Mouse (Mus musculus): ENCODE measurements at regions not wholly inside any gene's neighbourhood (a gene's known extent, or its start where the extent isn't known, plus 50 kb on each side); places are given as distances from the start of the nearest gene placed in this dataset.

GRCm38 (mm10) chr9:25408518-25408917 lies 72.8 kb upstream of the Eepd1 start:
- ATAC-seq (ENCODE audit: insufficient number of reproducible peaks, low FRiP score, low TSS enrichment, low read depth): no peak
- Histone ChIP-seq H3K36me3 (ENCODE audit: control insufficient read depth, insufficient read depth, low read length) (no peaks in the 10 kb centered on the region), H3K4me3 (ENCODE audit: low read depth, low read length) (no peak overlapping the region), H3K9ac (ENCODE audit: low read length) (no peak overlapping the region), H3K27me3 (ENCODE audit: control insufficient read depth, insufficient read depth, low read length) (no peaks in the 10 kb centered on the region), H3K4me1 (ENCODE audit: control insufficient read depth, insufficient read depth, low read length) (no peaks in the 10 kb centered on the region), H3K9me3 (ENCODE audit: control insufficient read depth, low read length) (no peaks in the 10 kb centered on the region), H3K27ac (replicated peaks; ENCODE audit: low read depth, low read length) (no peak overlapping the region), H3K4me2 (ENCODE audit: low read depth, severe bottlenecking) (no peak overlapping the region)
- no peak for DNase-seq (ENCODE audit: low spot score)
- 95% methylated on average over 3 of the region's 3 CpGs for WGBS

DNA sequence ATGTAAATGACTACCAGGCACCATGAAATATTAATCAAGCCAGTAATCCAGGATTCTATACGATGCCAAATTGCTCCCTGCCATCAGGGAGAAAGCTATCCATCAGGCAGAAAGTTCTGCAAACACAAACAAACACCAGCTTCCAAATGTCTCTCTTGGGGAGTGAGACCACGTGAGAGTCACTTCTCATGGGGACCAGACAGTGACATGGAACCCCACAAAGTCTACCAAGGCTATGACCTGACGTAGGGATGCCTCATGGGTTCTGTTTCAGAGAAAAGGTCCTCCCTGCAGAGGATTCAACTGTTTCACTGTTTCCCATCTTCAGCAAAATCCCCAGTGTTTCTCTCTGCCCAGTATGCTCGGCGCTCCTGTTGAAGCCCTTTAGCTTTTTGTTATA lies 71.6 kb upstream of the Eepd1 start:
- Histone ChIP-seq H3K4me1 (ENCODE audit: control insufficient read depth, insufficient read depth, low read length) (no peaks in the 10 kb centered on the region), H3K36me3 (ENCODE audit: control insufficient read depth, insufficient read depth, low read length) (no peaks in the 10 kb centered on the region), H3K27ac (replicated peaks; ENCODE audit: low read depth, low read length) (no peak overlapping the region), H3K9ac (ENCODE audit: low read length) (no peak overlapping the region), H3K9me3 (ENCODE audit: control insufficient read depth, low read length) (no peaks in the 10 kb centered on the region), H3K4me3 (ENCODE audit: low read depth, low read length) (no peak overlapping the region), H3K4me2 (ENCODE audit: low read depth, severe bottlenecking) (no peak overlapping the region), H3K27me3 (ENCODE audit: control insufficient read depth, insufficient read depth, low read length) (no peaks in the 10 kb centered on the region)
- ATAC-seq (ENCODE audit: insufficient number of reproducible peaks, low FRiP score, low TSS enrichment, low read depth): no peak
- 81% methylated on average over 5 of the region's 5 CpGs for WGBS
- DNase-seq (ENCODE audit: low spot score): no peak

DNA sequence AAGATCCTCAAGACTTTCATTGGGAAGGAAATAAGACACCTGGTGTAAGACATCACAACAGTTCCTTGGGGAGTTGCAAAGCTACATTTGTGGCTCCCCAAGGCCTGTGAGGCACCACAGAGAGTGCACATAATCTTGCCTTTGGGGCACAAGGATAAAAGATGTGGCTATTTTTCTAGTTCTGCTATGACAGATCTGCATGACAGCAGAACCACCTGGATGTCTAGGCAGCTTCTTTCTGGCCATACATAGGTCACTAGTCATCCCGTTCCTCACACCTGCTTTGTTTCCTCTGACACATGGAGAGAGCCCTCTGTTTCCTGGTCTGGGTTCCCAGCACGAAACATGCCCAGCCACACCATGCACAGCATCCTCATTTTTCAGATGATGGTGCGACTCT lies 67.5 kb upstream of the Eepd1 start:
- Histone ChIP-seq H3K4me2 (ENCODE audit: low read depth, severe bottlenecking) (no peak overlapping the region), H3K36me3 (ENCODE audit: control insufficient read depth, insufficient read depth, low read length) (no peaks in the 10 kb centered on the region), H3K4me3 (ENCODE audit: low read depth, low read length) (no peak overlapping the region), H3K9ac (ENCODE audit: low read length) (no peak overlapping the region), H3K27me3 (ENCODE audit: control insufficient read depth, insufficient read depth, low read length) (no peaks in the 10 kb centered on the region), H3K4me1 (ENCODE audit: control insufficient read depth, insufficient read depth, low read length) (no peaks in the 10 kb centered on the region), H3K9me3 (ENCODE audit: control insufficient read depth, low read length) (no peaks in the 10 kb centered on the region), H3K27ac (replicated peaks; ENCODE audit: low read depth, low read length) (no peak overlapping the region)
- WGBS: 88% methylated on average over 3 of the region's 3 CpGs
- ATAC-seq (ENCODE audit: insufficient number of reproducible peaks, low FRiP score, low TSS enrichment, low read depth) (no peak), DNase-seq (ENCODE audit: low spot score) (no peak)

DNA sequence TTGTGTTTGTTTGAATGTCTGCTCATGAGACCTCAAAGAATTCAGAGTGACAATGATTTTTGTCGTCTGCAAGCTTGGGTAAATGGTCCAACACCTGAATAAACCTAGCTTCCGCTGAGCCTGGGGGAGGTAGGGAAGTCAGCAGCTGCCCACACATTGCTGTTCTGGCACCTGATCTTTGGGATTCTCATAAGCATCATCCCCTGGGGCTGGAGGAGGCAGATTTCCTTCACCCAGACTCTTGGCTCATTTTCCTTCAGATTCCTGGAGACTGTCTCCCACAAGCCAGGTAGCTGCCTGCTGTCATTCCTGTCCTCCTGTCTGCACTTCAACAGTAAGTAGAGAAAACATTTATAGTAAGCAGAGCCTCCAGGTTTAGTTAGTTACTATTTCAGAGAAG lies 67.0 kb upstream of the Eepd1 start:
- Histone ChIP-seq H3K36me3 (ENCODE audit: control insufficient read depth, insufficient read depth, low read length) (no peaks in the 10 kb centered on the region), H3K4me1 (ENCODE audit: control insufficient read depth, insufficient read depth, low read length) (no peaks in the 10 kb centered on the region), H3K27ac (replicated peaks; ENCODE audit: low read depth, low read length) (no peak overlapping the region), H3K4me3 (ENCODE audit: low read depth, low read length) (no peak overlapping the region), H3K27me3 (ENCODE audit: control insufficient read depth, insufficient read depth, low read length) (no peaks in the 10 kb centered on the region), H3K9me3 (ENCODE audit: control insufficient read depth, low read length) (no peaks in the 10 kb centered on the region), H3K9ac (ENCODE audit: low read length) (no peak overlapping the region), H3K4me2 (ENCODE audit: low read depth, severe bottlenecking) (no peak overlapping the region)
- DNase-seq (ENCODE audit: low spot score) (no peak), ATAC-seq (ENCODE audit: insufficient number of reproducible peaks, low FRiP score, low TSS enrichment, low read depth) (no peak)
- WGBS: 88% methylated on average over 2 of the region's 2 CpGs

DNA sequence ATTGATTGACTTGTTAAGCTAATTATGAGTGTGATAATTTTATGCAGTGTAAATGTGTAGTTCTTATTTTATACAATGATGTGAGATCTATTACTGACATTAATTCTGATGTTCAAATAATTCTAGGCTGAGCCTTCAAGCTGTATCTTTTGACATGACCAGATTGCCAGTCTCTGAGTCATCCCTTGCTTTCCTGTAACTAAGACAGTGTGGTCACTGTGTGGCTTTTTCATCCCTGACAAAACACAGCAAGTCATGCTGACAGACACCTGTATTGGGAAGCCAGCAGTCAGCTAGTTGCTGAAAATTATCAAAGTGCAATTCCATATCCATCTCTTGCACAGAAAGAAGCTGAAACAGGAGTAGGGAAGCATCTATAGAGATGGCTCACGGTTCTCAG lies 54.4 kb upstream of the Eepd1 start:
- H3K27ac ChIP-seq (replicated peaks; ENCODE audit: low read depth, low read length): no peak overlapping the region
- ATAC-seq (ENCODE audit: insufficient number of reproducible peaks, low FRiP score, low TSS enrichment, low read depth) (no peak), DNase-seq (ENCODE audit: low spot score) (no peak)
- H3K9me3 ChIP-seq (ENCODE audit: control insufficient read depth, low read length): no peaks in the 10 kb centered on the region
- no peaks in the 10 kb centered on the region for H3K36me3 ChIP-seq (ENCODE audit: control insufficient read depth, insufficient read depth, low read length)
- no peaks in the 10 kb centered on the region for H3K4me1 ChIP-seq (ENCODE audit: control insufficient read depth, insufficient read depth, low read length)
- 87% methylated on average over 1 of the region's 1 CpGs for WGBS
- no peak overlapping the region for H3K4me3 ChIP-seq (ENCODE audit: low read depth, low read length)
- H3K4me2 ChIP-seq (ENCODE audit: low read depth, severe bottlenecking): no peak overlapping the region
- no peaks in the 10 kb centered on the region for H3K27me3 ChIP-seq (ENCODE audit: control insufficient read depth, insufficient read depth, low read length)
- H3K9ac ChIP-seq (ENCODE audit: low read length): no peak overlapping the region

- 84% methylated on average over 6 of the region's 6 CpGs for WGBS
- no peak overlapping the region for H3K9ac ChIP-seq (ENCODE audit: low read length)
- ATAC-seq (ENCODE audit: insufficient number of reproducible peaks, low FRiP score, low TSS enrichment, low read depth) (no peak), DNase-seq (ENCODE audit: low spot score) (no peak)
- no peaks in the 10 kb centered on the region for H3K4me1 ChIP-seq (ENCODE audit: control insufficient read depth, insufficient read depth, low read length)
- no peaks in the 10 kb centered on the region for H3K36me3 ChIP-seq (ENCODE audit: control insufficient read depth, insufficient read depth, low read length)
- no peak overlapping the region for H3K27ac ChIP-seq (replicated peaks; ENCODE audit: low read depth, low read length)
- H3K27me3 ChIP-seq (ENCODE audit: control insufficient read depth, insufficient read depth, low read length): no peaks in the 10 kb centered on the region
- no peaks in the 10 kb centered on the region for H3K9me3 ChIP-seq (ENCODE audit: control insufficient read depth, low read length)
- H3K4me2 ChIP-seq (ENCODE audit: low read depth, severe bottlenecking): no peak overlapping the region
- no peak overlapping the region for H3K4me3 ChIP-seq (ENCODE audit: low read depth, low read length)
Measured at GRCm38 (mm10) chr9:25429450-25430213, 51.7 kb upstream of the Eepd1 start.
